Mouse (Mus musculus): Measurements from ENCODE around the gene Pgbd5. TPM values are rescaled to one million over a fixed set of nuclear protein-coding genes. Genes with fewer than 3 reads are reported as not detected.
A peak's percentile ranks its signal among the peaks of the same experiment; 100 is the strongest.

The Pgbd5 gene
- total RNA-seq, 2 experiments from 2014 or later = 102 to 111 TPM

GRCm38 (mm10) chr8:124349663-124350062, 89.8 kb downstream of the Pgbd5 start:
- DNase-seq (ENCODE audit: low spot score in 2 of 2) = peak; percentile 94

GRCm38 (mm10) chr8:124348087-124348486, 91.4 kb downstream of the Pgbd5 start:
- no peak for DNase-seq (ENCODE audit: low spot score in 2 of 2)

- DNase-seq (ENCODE audit: low spot score in 2 of 2) = peak; percentile 75 to 80
Observed at GRCm38 (mm10) chr8:124346852-124347523, 92.5 kb downstream of the Pgbd5 start.

DNA sequence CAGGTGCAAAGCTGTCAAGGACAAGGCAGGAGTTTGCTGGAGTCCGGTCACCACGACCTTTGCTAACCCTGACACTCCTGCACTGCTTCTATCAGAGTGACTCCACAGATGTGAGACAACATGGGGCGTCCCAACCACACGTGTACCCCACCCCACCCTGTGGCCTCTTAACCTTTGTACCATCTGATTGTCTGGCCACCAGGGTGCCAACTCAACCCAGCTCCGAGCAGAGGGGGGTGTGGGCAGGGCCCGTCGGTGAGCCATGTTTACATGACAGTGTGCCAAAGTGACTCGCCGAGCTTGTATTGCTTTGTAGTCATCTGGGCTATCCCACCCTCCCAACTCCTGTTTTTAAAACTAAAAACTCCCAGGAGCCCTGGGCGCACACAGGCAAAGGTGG, 94.4 kb downstream of the Pgbd5 start:
- DNase-seq (ENCODE audit: low spot score in 2 of 2) = no peak

DNA sequence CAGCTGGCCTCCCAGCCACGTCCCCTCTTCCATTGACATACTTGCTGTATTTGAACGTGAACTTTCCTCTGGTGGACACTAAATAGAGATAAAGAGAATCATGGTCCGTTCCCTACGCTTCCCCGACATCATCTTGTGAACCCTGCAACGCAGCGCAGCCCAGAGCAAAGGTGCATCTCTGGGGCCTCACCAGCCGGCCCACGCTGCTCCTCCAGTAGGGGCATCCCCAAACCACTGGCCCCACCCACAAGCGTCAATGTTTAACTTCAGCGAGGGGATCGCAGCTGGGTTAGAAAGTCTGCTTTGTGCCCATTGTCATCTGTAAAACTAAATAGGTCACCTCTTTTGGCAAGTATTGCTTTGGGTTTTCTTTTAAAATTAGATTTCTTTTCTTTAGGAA, 95.5 kb downstream of the Pgbd5 start:
- DNase-seq (ENCODE audit: low spot score in 2 of 2) = no peak

GRCm38 (mm10) chr8:124343151-124343550, 96.3 kb downstream of the Pgbd5 start:
- DNase-seq (ENCODE audit: low spot score in 2 of 2) = no peak

- DNase-seq (ENCODE audit: low spot score in 2 of 2) = no peak
Observed at GRCm38 (mm10) chr8:124340360-124341068, 98.9 kb downstream of the Pgbd5 start.

GRCm38 (mm10) chr8:124339742-124340141, 99.7 kb downstream of the Pgbd5 start:
- no peak for DNase-seq (ENCODE audit: low spot score in 2 of 2)

DNA sequence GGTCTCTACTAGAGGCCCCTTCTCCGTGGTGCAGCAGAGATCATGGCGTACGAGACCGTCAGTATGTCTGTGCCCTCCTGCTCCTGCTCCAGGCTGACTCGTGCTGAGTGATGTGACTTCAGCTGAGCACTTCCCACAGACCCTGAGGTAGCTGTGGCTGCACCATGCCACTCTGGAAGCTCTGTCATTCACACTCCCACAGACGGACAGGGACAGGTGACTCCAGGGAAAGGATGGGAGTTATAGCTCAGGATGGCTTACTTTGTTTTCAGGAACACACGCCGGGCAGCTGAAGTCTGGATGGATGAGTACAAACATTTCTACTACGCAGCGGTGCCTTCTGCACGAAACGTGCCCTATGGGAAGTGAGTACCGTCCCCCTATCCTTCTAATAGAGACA, 103.2 kb downstream of the Pgbd5 start:
- DNase-seq (ENCODE audit: low spot score in 2 of 2) = no peak

GRCm38 (mm10) chr8:124331706-124332105, 107.8 kb downstream of the Pgbd5 start:
- DNase-seq (ENCODE audit: low spot score in 2 of 2) = no peak

GRCm38 (mm10) chr8:124331094-124331493, 108.4 kb downstream of the Pgbd5 start:
- DNase-seq (ENCODE audit: low spot score in 2 of 2) = no peak

DNA sequence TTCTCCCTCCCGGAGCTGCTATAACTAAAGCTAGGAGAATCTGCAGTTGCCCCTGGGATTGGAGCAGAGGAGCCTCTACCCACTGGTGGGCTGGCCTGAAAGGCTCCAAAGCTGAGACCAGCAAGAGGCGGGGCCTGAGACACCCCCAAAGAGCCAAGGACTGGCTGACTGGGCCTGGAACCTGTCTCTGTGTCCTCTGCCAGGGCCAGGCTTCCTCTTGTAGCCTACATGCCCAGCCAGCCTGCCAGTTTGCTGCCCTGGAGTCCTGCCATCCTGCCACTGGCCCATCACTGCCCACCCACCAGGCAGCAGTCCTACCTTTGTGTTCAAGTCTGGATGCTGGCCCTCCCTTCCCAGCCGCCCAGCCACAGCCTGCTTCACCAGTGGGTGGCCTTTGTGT, 109.0 kb downstream of the Pgbd5 start:
- peak; percentile 51 to 75 for DNase-seq (ENCODE audit: low spot score in 2 of 2)

DNA sequence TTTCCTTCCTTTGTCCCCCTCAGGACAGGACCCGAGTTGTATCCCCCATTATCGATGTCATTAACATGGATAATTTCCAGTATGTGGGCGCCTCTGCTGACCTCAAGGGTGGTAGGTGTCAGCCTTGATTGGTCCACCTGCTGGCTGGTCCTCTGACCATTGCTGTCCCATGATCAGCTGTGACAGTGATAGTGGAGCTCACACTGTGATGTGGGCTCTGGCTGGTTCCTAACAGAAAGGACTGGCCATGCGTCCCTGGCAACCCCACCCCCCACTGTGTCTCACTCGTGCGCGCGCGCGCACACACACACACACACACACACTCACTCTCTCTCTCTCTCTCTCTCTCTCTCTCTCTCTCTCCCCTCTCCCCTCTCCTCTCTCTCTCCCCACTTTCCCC, 109.8 kb downstream of the Pgbd5 start:
- DNase-seq (ENCODE audit: low spot score in 2 of 2) = no peak

GRCm38 (mm10) chr8:124328259-124328658, 111.2 kb downstream of the Pgbd5 start:
- DNase-seq (ENCODE audit: low spot score in 2 of 2) = no peak

DNA sequence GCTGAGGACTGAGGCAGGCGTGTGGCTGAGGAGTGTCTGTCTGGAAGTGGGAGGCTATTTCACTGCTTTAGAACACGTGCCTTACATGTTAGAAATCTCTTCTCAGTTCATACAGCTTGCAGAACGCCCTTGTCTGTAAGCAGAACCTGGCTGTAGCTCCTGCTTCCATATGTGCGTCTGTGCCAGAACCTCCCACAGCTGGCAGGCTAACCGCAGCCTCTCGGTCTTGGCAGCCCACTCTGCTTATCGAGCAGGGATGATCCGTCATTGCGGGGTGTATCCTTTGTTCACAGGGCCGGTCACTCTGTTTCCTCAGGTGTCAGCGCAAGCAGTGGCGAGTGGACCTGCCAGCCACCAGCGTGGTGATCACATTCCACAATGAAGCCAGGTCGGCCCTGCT, 116.1 kb downstream of the Pgbd5 start:
- peak in 1 of 2 experiments; percentile 30 for DNase-seq (ENCODE audit: low spot score in 2 of 2)

DNA sequence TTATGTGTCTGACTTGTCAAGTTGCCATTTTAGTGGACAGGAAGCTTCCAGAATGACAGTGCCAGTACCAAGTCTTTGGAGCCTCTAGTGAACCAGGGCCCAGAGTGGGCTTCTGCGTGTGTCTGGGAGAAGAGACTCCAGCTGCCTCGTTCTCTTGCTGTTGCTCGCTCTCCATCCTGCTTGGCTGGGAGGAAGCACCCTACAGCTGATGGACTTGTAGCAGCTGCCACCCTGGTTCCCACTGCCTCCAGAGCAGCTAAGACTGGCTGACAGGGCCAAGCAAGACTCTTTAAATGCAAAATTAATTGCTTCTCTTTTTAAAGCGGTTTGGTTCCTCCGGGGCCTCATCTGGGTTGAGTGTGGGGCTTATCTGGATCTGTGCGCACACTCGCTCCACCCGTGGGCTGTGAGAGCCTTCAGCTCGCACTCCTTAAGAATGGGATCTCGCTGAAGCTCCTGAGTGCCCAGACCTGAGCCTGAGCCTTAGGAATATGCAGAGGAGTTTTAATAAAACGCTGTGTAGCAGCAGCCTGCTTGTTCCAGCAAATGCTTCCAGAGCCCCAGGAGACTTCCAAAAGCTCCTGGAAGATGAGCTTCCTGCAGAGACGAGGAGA, 118.1 kb downstream of the Pgbd5 start:
- no peak for DNase-seq (ENCODE audit: low spot score in 2 of 2)

DNA sequence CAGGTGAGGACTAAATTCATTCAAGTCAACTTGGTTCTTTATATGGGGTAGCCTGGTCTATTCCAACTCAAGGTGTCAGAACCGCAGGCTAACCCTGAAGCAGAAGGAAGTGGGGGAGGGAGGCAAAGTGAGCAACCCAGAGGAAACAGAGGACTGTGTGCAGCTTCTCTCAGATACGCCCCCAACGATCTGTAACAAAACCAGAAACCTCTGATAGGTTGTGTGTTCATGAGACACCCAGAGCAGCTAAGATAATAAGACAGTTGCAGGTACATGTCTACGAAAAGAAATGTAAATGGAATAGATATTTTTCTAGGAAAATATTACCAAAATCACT, 120.2 kb downstream of the Pgbd5 start:
- no peak for DNase-seq (ENCODE audit: low spot score in 2 of 2)

Other genes with a start within 250 kb of the Pgbd5 start
- gene Galnt2, start 208.3 kb downstream of the Pgbd5 start, total RNA-seq (2021) = 10 to 100 TPM; 66.7 to 67.9 TPM
- gene Cog2, start 81.1 kb upstream of the Pgbd5 start, total RNA-seq (2021) = 10 to 100 TPM; 34.7 to 38.7 TPM
- 10 to 100 TPM; 31.6 to 42.5 TPM for gene Agt, start 130.0 kb upstream of the Pgbd5 start, total RNA-seq (2021)
- under 1 TPM in 1 of 2 experiments, not detected in 1; 0.13 TPM for gene Capn9, start 136.5 kb upstream of the Pgbd5 start, total RNA-seq (2021)
- gene 2310022B05Rik, start 223.7 kb upstream of the Pgbd5 start, total RNA-seq (2021) = 100 to 1,000 TPM in 1 of 2 experiments, 10 to 100 TPM in 1; 96.2 to 106 TPM